Mouse (Mus musculus): ENCODE measurements around the gene Ifrd2. TPM values are rescaled to one million over a fixed set of nuclear protein-coding genes. Genes with fewer than 3 reads are reported as not detected.

Ifrd2 gene
- polyA plus RNA-seq, 1 experiment: 71.7 TPM

DNA sequence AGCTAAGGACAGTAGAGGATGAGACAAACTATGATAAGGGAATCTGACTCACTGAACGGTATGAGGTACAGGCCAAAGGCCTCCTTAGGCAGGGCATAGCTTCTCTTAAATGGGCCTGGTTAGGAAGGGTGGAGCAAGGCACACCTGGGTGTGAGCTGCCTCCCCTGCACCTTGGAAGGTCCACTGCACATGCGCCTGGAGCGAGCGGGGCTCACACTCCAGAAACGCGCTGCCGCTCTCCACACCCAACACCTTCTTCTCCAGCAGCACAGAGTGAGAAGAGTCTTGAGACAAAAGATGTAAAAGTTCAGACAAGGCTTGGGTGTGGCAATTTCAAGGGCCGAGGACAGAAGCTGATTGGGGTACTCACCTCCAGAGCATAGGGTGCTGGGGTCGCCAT lies 12.0 kb downstream of the Ifrd2 start:
- TF ChIP-seq MAX (IDR thresholded peaks at IDR 0.05) (no peak), USF1 (IDR thresholded peaks at IDR 0.05; ENCODE audit: low read depth) (no peak), CEBPB (IDR thresholded peaks at IDR 0.05; ENCODE audit: low read depth) (no peak), MYOD1 (IDR thresholded peaks at IDR 0.05; ENCODE audit: control insufficient read depth, insufficient read length, low read depth) (no peak), FOSL1 (IDR thresholded peaks at IDR 0.05; ENCODE audit: insufficient read depth, low read length, poor library complexity, severe bottlenecking) (no peak), CTCF (IDR thresholded peaks at IDR 0.05; ENCODE audit: control insufficient read depth, insufficient read depth, insufficient read length) (no peak), MYOG (IDR thresholded peaks at IDR 0.05; ENCODE audit: control insufficient read depth, extremely low read depth, insufficient read length) (no peak)

DNA sequence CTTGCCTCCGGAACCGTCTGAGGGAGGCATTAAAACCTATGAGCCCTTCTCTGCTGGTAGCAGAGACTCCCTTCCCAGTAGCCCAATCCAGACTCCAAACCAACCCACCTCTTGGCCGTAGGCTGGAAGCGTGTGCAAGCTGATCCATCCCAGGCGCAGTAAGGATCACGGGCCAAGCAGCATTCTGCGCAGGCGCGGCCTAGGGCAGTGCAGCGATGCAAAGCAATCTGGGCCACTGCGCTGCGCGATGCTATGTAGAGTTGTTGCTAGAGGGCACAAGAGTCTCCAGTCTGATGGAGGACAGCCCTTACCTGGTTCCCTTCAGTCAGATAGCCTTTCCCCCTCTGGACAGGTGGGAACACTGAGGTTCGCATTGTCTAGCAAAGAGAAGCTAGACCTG lies 12.4 kb downstream of the Ifrd2 start:
- H3ac ChIP-seq (ENCODE audit: control insufficient read depth, insufficient read length, low read depth): no peak overlapping the region
- no peaks in the 10 kb centered on the region for H3K79me2 ChIP-seq (ENCODE audit: control insufficient read depth, insufficient read depth)
- H3K79me3 ChIP-seq (ENCODE audit: low read depth): no peaks in the 10 kb centered on the region
- no peak for TF ChIP-seq MYOD1 (IDR thresholded peaks at IDR 0.05; ENCODE audit: control insufficient read depth, insufficient read length, low read depth)
- TF ChIP-seq FOSL1 (IDR thresholded peaks at IDR 0.05; ENCODE audit: insufficient read depth, low read length, poor library complexity, severe bottlenecking): no peak
- TF ChIP-seq CEBPB (IDR thresholded peaks at IDR 0.05; ENCODE audit: low read depth): no peak
- no peak for TF ChIP-seq CTCF (IDR thresholded peaks at IDR 0.05; ENCODE audit: control insufficient read depth, insufficient read depth, insufficient read length)
- TF ChIP-seq MYOG (IDR thresholded peaks at IDR 0.05; ENCODE audit: control insufficient read depth, extremely low read depth, insufficient read length): no peak
- TF ChIP-seq MAX (IDR thresholded peaks at IDR 0.05): no peak
- TF ChIP-seq USF1 (IDR thresholded peaks at IDR 0.05; ENCODE audit: low read depth): no peak
- H3K36me3 ChIP-seq (ENCODE audit: control insufficient read depth, insufficient read depth): no peaks in the 10 kb centered on the region
- no peaks in the 10 kb centered on the region for H3K27me3 ChIP-seq (ENCODE audit: control insufficient read depth, insufficient read depth, insufficient read length)
- no peak overlapping the region for H3K4me3 ChIP-seq (ENCODE audit: insufficient read depth, poor library complexity, severe bottlenecking)

More for the DNA sequence above, 12.0 kb downstream of the Ifrd2 start:
- Histone ChIP-seq H3K36me3 (ENCODE audit: control insufficient read depth, insufficient read depth) (no peaks in the 10 kb centered on the region), H3K79me3 (ENCODE audit: low read depth) (no peaks in the 10 kb centered on the region), H3K4me3 (ENCODE audit: insufficient read depth, poor library complexity, severe bottlenecking) (no peak overlapping the region), H3ac (ENCODE audit: control insufficient read depth, insufficient read length, low read depth) (no peak overlapping the region), H3K79me2 (ENCODE audit: control insufficient read depth, insufficient read depth) (no peaks in the 10 kb centered on the region), H3K27me3 (ENCODE audit: control insufficient read depth, insufficient read depth, insufficient read length) (no peaks in the 10 kb centered on the region)

DNA sequence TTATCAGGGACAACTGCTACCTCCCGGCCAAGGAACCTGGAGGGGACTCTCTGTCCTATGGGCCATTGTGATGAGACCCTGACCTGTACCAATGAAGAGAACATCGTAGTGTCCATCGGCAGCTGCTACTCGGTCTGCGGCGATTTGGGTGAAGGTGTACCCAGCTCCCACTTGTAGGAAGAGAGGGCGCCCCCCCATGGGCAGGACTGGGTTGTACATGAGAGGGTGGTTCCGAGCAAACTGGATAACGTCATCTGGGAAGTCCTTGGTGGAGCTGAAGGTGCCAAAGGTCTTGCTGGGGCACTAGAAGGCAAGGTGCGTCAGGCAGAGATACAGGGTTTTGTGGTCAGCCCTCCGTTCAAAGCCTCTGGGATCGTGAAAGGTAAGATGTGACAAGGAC lies 13.3 kb downstream of the Ifrd2 start:
- H3K4me3 ChIP-seq (ENCODE audit: insufficient read depth, poor library complexity, severe bottlenecking): no peak overlapping the region
- no peaks in the 10 kb centered on the region for H3K79me3 ChIP-seq (ENCODE audit: low read depth)
- H3K27me3 ChIP-seq (ENCODE audit: control insufficient read depth, insufficient read depth, insufficient read length): no peaks in the 10 kb centered on the region
- TF ChIP-seq MAX (IDR thresholded peaks at IDR 0.05): no peak
- no peak for TF ChIP-seq MYOD1 (IDR thresholded peaks at IDR 0.05; ENCODE audit: control insufficient read depth, insufficient read length, low read depth)
- TF ChIP-seq FOSL1 (IDR thresholded peaks at IDR 0.05; ENCODE audit: insufficient read depth, low read length, poor library complexity, severe bottlenecking): no peak
- no peak for TF ChIP-seq CEBPB (IDR thresholded peaks at IDR 0.05; ENCODE audit: low read depth)
- TF ChIP-seq MYOG (IDR thresholded peaks at IDR 0.05; ENCODE audit: control insufficient read depth, extremely low read depth, insufficient read length): no peak
- no peak for TF ChIP-seq CTCF (IDR thresholded peaks at IDR 0.05; ENCODE audit: control insufficient read depth, insufficient read depth, insufficient read length)
- no peak for TF ChIP-seq USF1 (IDR thresholded peaks at IDR 0.05; ENCODE audit: low read depth)
- no peaks in the 10 kb centered on the region for H3K36me3 ChIP-seq (ENCODE audit: control insufficient read depth, insufficient read depth)
- H3ac ChIP-seq (ENCODE audit: control insufficient read depth, insufficient read length, low read depth): no peak overlapping the region
- no peaks in the 10 kb centered on the region for H3K79me2 ChIP-seq (ENCODE audit: control insufficient read depth, insufficient read depth)

- no peak overlapping the region for H3ac ChIP-seq (ENCODE audit: control insufficient read depth, insufficient read length, low read depth)
- no peaks in the 10 kb centered on the region for H3K36me3 ChIP-seq (ENCODE audit: control insufficient read depth, insufficient read depth)
- no peaks in the 10 kb centered on the region for H3K79me2 ChIP-seq (ENCODE audit: control insufficient read depth, insufficient read depth)
- no peaks in the 10 kb centered on the region for H3K27me3 ChIP-seq (ENCODE audit: control insufficient read depth, insufficient read depth, insufficient read length)
- no peaks in the 10 kb centered on the region for H3K79me3 ChIP-seq (ENCODE audit: low read depth)
- no peak overlapping the region for H3K4me3 ChIP-seq (ENCODE audit: insufficient read depth, poor library complexity, severe bottlenecking)
- TF ChIP-seq CEBPB (IDR thresholded peaks at IDR 0.05; ENCODE audit: low read depth): no peak
- no peak for TF ChIP-seq MYOG (IDR thresholded peaks at IDR 0.05; ENCODE audit: control insufficient read depth, extremely low read depth, insufficient read length)
- TF ChIP-seq MAX (IDR thresholded peaks at IDR 0.05): no peak
- no peak for TF ChIP-seq USF1 (IDR thresholded peaks at IDR 0.05; ENCODE audit: low read depth)
- TF ChIP-seq MYOD1 (IDR thresholded peaks at IDR 0.05; ENCODE audit: control insufficient read depth, insufficient read length, low read depth): no peak
- TF ChIP-seq FOSL1 (IDR thresholded peaks at IDR 0.05; ENCODE audit: insufficient read depth, low read length, poor library complexity, severe bottlenecking): no peak
- no peak for TF ChIP-seq CTCF (IDR thresholded peaks at IDR 0.05; ENCODE audit: control insufficient read depth, insufficient read depth, insufficient read length)
Measured at GRCm38 (mm10) chr9:107601275-107601674, 13.8 kb downstream of the Ifrd2 start.

DNA sequence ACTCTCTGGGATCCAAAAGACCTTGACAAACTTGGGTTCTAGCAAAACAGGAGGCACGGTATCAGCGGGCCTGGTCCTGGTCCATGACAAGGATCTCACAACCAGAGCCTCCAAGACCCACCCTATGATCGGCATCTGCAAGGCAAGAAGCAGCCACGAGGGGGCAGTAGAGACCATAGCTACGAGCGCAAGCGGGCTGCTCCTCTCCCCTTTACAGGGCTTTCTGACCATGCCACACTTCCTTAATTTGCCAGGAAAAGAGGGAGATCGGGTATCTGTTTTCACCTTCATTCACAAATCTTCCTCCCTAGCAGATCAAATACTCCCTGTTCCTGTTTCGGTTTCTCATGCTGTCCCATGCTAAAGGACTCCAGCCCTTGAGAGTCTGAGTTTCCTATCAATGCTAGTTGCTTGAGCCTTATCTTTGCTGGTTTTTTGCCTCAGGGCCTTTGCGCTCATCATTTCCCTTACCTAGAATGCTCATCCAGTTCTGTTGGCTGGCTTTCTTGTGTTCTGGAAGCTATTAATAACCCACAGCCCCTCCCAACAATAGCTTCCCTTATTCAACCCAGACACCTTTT lies 14.7 kb downstream of the Ifrd2 start:
- no peak overlapping the region for H3ac ChIP-seq (ENCODE audit: control insufficient read depth, insufficient read length, low read depth)

More for the DNA sequence above, 14.7 kb downstream of the Ifrd2 start:
- TF ChIP-seq MYOG (IDR thresholded peaks at IDR 0.05; ENCODE audit: control insufficient read depth, extremely low read depth, insufficient read length) (no peak), CEBPB (IDR thresholded peaks at IDR 0.05; ENCODE audit: low read depth) (no peak), MAX (IDR thresholded peaks at IDR 0.05) (no peak), CTCF (IDR thresholded peaks at IDR 0.05; ENCODE audit: control insufficient read depth, insufficient read depth, insufficient read length) (peak; percentile 87), USF1 (IDR thresholded peaks at IDR 0.05; ENCODE audit: low read depth) (no peak), FOSL1 (IDR thresholded peaks at IDR 0.05; ENCODE audit: insufficient read depth, low read length, poor library complexity, severe bottlenecking) (no peak), MYOD1 (IDR thresholded peaks at IDR 0.05; ENCODE audit: control insufficient read depth, insufficient read length, low read depth) (no peak)
- Histone ChIP-seq H3K79me3 (ENCODE audit: low read depth) (no peaks in the 10 kb centered on the region), H3K4me3 (ENCODE audit: insufficient read depth, poor library complexity, severe bottlenecking) (no peak overlapping the region), H3K36me3 (ENCODE audit: control insufficient read depth, insufficient read depth) (no peaks in the 10 kb centered on the region), H3K79me2 (ENCODE audit: control insufficient read depth, insufficient read depth) (no peaks in the 10 kb centered on the region), H3K27me3 (ENCODE audit: control insufficient read depth, insufficient read depth, insufficient read length) (no peaks in the 10 kb centered on the region)
